Mouse (Mus musculus): ENCODE data around the gene Tsen15.
A peak's percentile ranks its signal among the peaks of the same experiment; 100 is the strongest.
"Not testable (repeated sequence)": the region's sequence is repeated elsewhere in the genome, so short reads cannot be mapped to it uniquely, and the experiment has no call there.

Tsen15 gene

GRCm38 (mm10) chr1:152385693-152386092 lies 795 bp downstream of the Tsen15 start:
- DNase-seq (ENCODE audit: low spot score) = not testable (repeated sequence)

GRCm38 (mm10) chr1:152384589-152384988 lies 1.9 kb downstream of the Tsen15 start:
- DNase-seq (ENCODE audit: low spot score) = no peak

GRCm38 (mm10) chr1:152378311-152378710 lies 8.2 kb downstream of the Tsen15 start:
- no peak for DNase-seq (ENCODE audit: low spot score)

GRCm38 (mm10) chr1:152369139-152369538 lies 17.3 kb downstream of the Tsen15 start:
- peak; percentile 78 for DNase-seq (ENCODE audit: low spot score)

- peak; percentile 21 for DNase-seq (ENCODE audit: low spot score)
Observed at GRCm38 (mm10) chr1:152368311-152369088, 18.0 kb downstream of the Tsen15 start.

GRCm38 (mm10) chr1:152356721-152357120 lies 29.8 kb downstream of the Tsen15 start:
- DNase-seq (ENCODE audit: low spot score) = no peak

GRCm38 (mm10) chr1:152347946-152348345 lies 38.5 kb downstream of the Tsen15 start:
- DNase-seq (ENCODE audit: low spot score) = no peak

- no peak for DNase-seq (ENCODE audit: low spot score)
Observed at GRCm38 (mm10) chr1:152324024-152324423, 62.5 kb downstream of the Tsen15 start.

Measured in embryo, embryonic 10.5 days (tissue).